Mouse (Mus musculus) bone marrow, adult 2 months (tissue): Measurements from ENCODE around the gene Gm813. TPM values are rescaled to one million over a fixed set of nuclear protein-coding genes. Genes with fewer than 3 reads are reported as not detected.

Source experiments
- H3K27ac ChIP-seq: fragments of 200-500 bp; 2 replicates; pipeline ENCODE4 v1.5.1; 2012; ENCODE audit warnings: low read depth, mild to moderate bottlenecking, control low read depth, inconsistent platforms, low read length; ENCODE audit not compliant: control insufficient read depth, poor library complexity, insufficient read depth
- H3K4me1 ChIP-seq: fragments of 200-500 bp; 2 replicates; pipeline ENCODE4 v1.6.1; 2011; ENCODE audit warnings: low read length; ENCODE audit not compliant: control insufficient read depth, insufficient read depth
- H3K4me3 ChIP-seq: fragments of 200-500 bp; replicated peaks from 2 replicates; pipeline ENCODE3; 2011; ENCODE audit warnings: mild to moderate bottlenecking, low read depth, low read length, control low read depth; ENCODE audit not compliant: control insufficient read depth
- CTCF ChIP-seq: fragments of 200-500 bp; IDR thresholded peaks from 2 replicates; pipeline ENCODE4 v1.5.1; 2011; ENCODE audit warnings: low read length, control low read depth; ENCODE audit not compliant: control insufficient read depth, insufficient read depth
- POLR2A ChIP-seq: fragments of 200-500 bp; IDR thresholded peaks from 2 replicates; pipeline ENCODE4 v1.6.1; 2011; ENCODE audit warnings: low read depth, mild to moderate bottlenecking, control low read depth, low read length, borderline replicate concordance; ENCODE audit not compliant: control insufficient read depth
- WGBS: fragments of 180-500 bp; shearing (Covaris S2); methylation state at CpG from one replicate; pipeline ENCODE4 v1.1.7; 2018; 5-methylcytosine and 5-hydroxymethylcytosine counted together
- polyA plus RNA-seq: library from polyadenylated mRNA; stranded (reverse); fragments of >200 nt; gene quantifications from 2 replicates; pipeline ENCODE4 v1.2.4, GENCODE M21; 2011; ENCODE audit warnings: low replicate concordance; ENCODE audit not compliant: missing spikeins, insufficient read depth, insufficient read length

The Gm813 gene
- polyA plus RNA-seq, 1 experiment, result not detected

DNA sequence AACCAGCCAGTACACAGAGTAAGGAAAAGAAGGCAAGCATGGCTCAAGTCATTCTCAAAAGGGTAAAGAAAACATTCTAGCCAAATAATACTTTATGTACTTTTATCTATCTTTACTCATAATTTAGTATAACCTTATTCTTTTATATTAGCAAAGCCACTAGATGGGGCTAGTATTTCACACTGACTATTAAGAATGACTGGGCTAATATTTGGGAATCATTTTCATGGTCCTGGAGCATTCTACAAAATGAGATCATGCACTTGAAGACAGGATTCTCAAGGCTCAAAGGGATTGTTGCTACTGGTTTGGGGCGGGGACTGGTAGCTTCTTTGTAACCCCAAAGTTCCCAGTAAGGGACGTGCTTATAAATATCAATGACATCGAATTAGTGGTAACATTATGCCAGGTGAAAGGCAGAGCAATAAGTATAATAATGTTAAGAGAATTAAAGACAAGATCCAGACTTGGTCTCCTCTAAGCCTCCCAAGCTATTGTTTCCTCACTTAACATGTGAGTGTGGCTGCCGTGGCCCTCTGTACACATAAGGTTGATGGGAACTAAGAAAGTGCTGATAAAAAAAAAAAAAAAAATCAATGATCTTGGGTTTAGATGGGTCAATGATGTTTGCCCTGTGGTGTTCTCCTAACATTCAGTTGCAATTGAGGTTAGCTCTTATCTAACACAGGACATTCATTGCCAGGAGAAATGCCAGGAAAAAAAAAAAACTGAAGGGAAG lies 11.0 kb upstream of the Gm813 start:
- no peak overlapping the region for H3K4me3 ChIP-seq
- no peak for TF ChIP-seq POLR2A
- TF ChIP-seq CTCF, result no peak
- 80% methylated on average over 4 of the region's 4 CpGs for WGBS
- no peaks in the 10 kb centered on the region; the same call in 1 of the 2 replicates for H3K4me1 ChIP-seq
- no peak overlapping the region for H3K27ac ChIP-seq

DNA sequence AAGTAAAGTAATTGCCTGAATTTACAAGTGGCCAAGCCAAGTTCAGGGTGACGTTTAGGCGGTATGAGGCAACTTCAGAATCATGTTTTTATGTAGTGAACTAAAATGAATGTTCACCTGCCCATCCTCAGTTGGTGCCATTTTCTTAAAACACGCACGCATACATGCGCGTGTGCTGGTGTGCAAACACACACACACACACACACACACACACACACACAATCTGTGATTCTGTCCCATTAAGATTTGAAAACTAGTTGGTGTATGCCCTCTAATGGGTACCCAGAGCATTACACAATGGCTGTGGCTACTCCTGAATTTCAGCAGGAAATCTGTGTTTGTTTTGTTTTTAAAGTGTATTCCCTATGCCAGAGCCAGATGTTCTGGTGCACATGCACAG lies 7.2 kb upstream of the Gm813 start:
- H3K27ac ChIP-seq, result no peak overlapping the region
- whole genome bisulfite sequencing, result 73% methylated on average over 6 of the region's 6 CpGs
- H3K4me3 ChIP-seq, result no peak overlapping the region
- H3K4me1 ChIP-seq, result no peaks in the 10 kb centered on the region; the same call in 1 of the 2 replicates
- no peak for TF ChIP-seq POLR2A
- TF ChIP-seq CTCF, result no peak

DNA sequence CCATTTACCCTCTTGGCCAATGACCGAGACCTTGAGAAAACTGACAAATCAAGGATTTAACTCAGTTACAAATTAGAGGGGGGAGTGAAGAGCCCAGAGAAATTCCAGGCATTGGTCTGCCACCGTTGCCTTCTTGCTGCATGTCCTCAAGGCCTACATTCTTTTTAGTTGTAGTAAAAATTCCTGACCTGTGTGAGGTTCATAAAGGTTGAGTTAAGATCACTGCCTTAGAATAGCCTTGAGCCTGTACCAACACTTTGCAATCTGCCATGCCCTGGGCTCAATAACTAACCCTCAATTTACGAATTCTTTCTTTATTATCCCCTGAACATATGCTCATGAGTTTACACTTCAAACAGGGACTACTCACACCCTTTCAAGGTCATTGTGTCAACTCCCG lies 6.3 kb upstream of the Gm813 start:
- WGBS, result 80% methylated on average over 4 of the region's 4 CpGs
- TF ChIP-seq POLR2A (no peak), CTCF (no peak)
- no peak overlapping the region for H3K27ac ChIP-seq
- H3K4me1 ChIP-seq, result no peaks in the 10 kb centered on the region; the same call in 1 of the 2 replicates
- no peak overlapping the region for H3K4me3 ChIP-seq

DNA sequence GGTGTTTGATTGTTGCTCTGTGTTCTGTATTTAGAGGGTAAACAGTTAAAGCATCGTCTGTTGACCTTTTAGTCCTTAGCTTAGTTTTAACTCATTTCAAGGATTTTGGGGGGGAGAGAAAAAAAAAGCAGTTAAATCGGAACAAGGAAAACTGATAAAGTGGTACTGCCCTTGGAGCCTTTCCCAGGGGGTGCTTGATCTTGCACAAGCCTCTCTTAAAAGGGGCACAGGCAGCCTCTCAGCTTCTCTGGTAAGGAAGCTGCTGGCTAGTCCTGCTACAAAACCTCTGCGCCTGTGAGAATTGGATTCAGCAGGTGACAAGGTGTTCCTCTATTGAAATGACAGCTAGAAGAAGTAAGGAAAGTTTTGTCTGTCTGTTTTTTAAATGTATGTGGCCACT lies 5.6 kb upstream of the Gm813 start:
- Histone ChIP-seq H3K4me3 (no peak overlapping the region), H3K27ac (no peak overlapping the region), H3K4me1 (no peaks in the 10 kb centered on the region; the same call in 1 of the 2 replicates)
- WGBS, result 74% methylated on average over 3 of the region's 3 CpGs
- TF ChIP-seq CTCF (no peak), POLR2A (no peak)

DNA sequence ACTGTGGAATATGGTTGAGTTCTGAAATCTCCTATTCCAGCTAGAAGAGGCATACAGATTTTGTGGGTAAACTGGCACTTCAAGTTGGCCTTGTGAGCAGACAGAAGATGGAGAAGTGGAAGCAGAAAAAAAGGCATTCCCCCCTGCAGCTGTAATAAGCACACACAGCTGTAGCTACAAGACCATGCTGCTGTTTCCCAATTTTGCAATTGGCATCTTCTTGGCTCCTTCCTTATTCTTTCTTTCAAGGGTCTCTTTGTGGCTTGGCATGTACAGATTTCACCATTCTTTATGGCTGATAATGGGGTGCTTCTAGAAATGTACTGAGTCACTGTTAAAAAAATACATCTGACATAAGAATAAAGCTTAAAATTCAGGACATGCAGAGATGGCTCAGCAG lies 568 bp upstream of the Gm813 start:
- Histone ChIP-seq H3K27ac (no peak overlapping the region), H3K4me1 (no peaks in the 10 kb centered on the region), H3K4me3 (no peak overlapping the region)
- TF ChIP-seq CTCF (no peak), POLR2A (no peak)

DNA sequence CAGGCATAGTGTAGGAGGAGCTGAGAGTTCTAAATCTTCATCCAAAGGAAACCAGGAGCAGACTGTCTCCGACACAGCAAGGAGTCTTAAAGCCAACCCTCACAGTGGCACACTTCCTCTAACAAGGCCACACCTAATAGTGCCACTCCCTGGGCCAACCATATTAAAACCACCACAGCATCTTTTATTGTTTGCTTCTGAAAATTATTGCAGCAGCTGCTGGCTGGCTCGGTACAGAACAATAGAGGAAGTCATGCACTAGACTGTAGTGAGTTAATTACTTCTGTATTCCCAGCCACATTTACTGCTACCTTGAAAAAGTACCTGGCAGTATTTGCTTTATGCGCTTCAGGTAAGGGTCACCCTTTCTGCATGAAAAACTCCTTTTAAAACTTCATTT lies 3.8 kb downstream of the Gm813 start:
- WGBS, result 26% methylated on average over 3 of the region's 3 CpGs
- H3K4me1 ChIP-seq, result no peaks in the 10 kb centered on the region
- TF ChIP-seq CTCF (no peak), POLR2A (no peak)

DNA sequence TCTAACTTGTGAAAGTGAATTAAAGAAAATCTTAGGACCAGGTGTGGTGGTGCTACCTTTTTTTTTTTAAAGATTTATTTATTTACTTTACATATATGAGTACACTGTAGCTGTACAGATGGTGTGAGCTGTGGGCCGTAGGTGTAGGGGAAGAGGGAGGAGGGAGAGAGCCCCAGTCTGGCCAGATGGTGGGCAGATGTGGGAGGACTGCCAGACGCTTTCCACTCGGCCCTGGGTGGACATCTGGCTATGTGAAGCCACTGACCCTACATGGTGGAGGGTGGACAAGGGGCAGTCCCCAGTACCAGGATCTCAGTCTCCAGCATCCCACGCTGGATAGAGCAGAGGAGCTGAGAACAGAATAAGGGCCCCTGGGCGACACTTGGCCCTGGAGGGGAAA lies 9.7 kb downstream of the Gm813 start:
- TF ChIP-seq POLR2A, result no peak
- no peak for TF ChIP-seq CTCF
- Histone ChIP-seq H3K27ac (no peak overlapping the region), H3K4me1 (no peaks in the 10 kb centered on the region; the same call in 1 of the 2 replicates), H3K4me3 (no peak overlapping the region)
- WGBS, result 80% methylated on average over 5 of the region's 5 CpGs

More for the DNA sequence above, 3.8 kb downstream of the Gm813 start:
- Histone ChIP-seq H3K27ac (no peak overlapping the region), H3K4me3 (no peak overlapping the region)

DNA sequence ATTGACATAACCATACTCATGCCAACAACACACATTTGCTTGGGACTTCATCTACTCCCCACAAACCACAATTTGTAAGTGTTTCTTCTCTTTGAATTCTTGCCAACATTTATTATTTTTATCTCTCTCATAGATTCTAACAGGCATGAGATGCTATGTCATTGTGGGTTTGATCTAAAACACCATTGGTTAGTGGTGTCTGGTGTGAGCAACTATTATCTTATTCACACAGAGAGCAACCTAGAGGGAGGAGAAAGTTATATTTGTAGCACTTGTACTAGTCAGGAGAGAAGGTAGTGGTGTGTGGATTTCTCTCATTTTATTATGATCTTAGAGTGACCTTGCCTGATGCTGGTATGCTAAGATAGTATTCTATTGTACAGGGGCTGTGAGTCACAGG lies 12.1 kb downstream of the Gm813 start:
- Histone ChIP-seq H3K4me1 (no peaks in the 10 kb centered on the region; the same call in 1 of the 2 replicates), H3K27ac (no peak overlapping the region), H3K4me3 (no peak overlapping the region)
- no peak for TF ChIP-seq CTCF
- TF ChIP-seq POLR2A, result no peak
